Comparison of ENCODE assay signal across 13 mouse cellular contexts in the genomic region with DNA sequence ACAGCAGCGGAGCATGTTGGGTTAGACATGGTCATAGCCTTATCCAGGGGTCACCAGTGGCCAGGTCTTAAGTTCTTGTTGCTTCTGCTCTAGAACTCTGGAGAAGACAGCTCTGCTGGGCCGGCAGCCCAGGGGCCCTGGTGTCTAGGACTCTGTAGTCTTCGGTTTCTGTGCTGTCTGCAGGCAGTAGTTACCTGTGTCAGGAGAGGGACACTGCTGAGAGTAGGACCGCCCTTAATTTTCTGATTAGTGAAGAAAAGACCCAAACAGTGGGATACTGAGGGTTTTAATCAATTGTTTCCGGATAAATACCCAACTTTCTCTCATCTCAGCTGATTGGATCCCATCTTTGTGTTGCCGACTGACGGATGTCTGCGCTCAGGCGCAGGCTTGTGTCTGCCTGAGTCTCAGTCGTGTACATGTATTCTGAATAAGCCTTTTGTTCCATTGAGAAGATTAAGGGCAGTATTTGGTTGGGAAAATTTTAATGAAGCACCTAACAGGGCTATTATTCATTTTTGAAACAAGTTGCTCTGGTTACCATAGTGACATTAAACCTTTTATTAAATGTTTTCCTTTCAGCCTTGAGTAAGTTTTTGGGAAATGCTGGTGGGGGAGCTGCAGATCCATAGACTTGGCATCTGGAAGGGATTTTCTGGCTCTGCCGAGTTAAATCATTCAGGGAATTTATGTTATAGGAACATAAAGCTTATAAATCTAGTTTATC.
DNase-seq lines count a peak whose midpoint lies in the region; ATAC-seq and TF ChIP-seq lines count a peak whose summit lies in the region.
"Had no signal": no experiment of that assay in that cellular context is flagged by ENCODE, and none has a peak within 500 bp of the region (broad histone marks: within the 10 kb centered on the region; RNA-seq: fewer than 3 reads in every experiment).

No protein-coding gene starts in this region.

- H3K9me3 ChIP-seq in forebrain, embryonic 10.5 days, result no peaks in the 10 kb centered on the region
- H3K9me3 ChIP-seq in hindbrain, embryonic 14.5 days (ENCODE audit: control insufficient read depth, low read length), result no peaks in the 10 kb centered on the region
- H3K9me3 ChIP-seq in midbrain, embryonic 14.5 days (ENCODE audit: control insufficient read depth, low read length), result no peaks in the 10 kb centered on the region
- H3K9me3 ChIP-seq: embryonic facial prominence, embryonic 13.5 days; limb, embryonic 13.5 days had no signal

- H3K4me3 ChIP-seq in layer of hippocampus, adult 2 months, result peak overlapping the region; percentile 14; the same call in 1 of the 2 replicates
- peak overlapping the region; percentile 30 for H3K4me3 ChIP-seq in forebrain, embryonic 10.5 days
- no peak overlapping the region for H3K4me3 ChIP-seq in hindbrain, embryonic 14.5 days (replicated peaks; ENCODE audit: low read length)
- no peak overlapping the region for H3K4me3 ChIP-seq in midbrain, embryonic 14.5 days (replicated peaks; ENCODE audit: low read depth, low read length)
- H3K4me3 ChIP-seq: embryonic facial prominence, embryonic 13.5 days; gastrocnemius, adult 2 months; limb, embryonic 13.5 days had no signal

- H3K27ac ChIP-seq in layer of hippocampus, adult 2 months, result peak overlapping the region; percentile 97
- H3K27ac ChIP-seq in forebrain, embryonic 10.5 days, result peak overlapping the region; percentile 56
- peak overlapping the region; percentile 76 for H3K27ac ChIP-seq in hindbrain, embryonic 14.5 days
- H3K27ac ChIP-seq in midbrain, embryonic 14.5 days (replicated peaks; ENCODE audit: low read depth, low read length), result 0 out of 2 replicates have a peak overlapping the region, but pooled peaks have one; percentile 32
- H3K27ac ChIP-seq: embryonic facial prominence, embryonic 13.5 days; gastrocnemius, adult 2 months; limb, embryonic 13.5 days had no signal

- DNase-seq in layer of hippocampus, adult 2 months (ENCODE audit: low spot score in 2 of 2), result no peak
- DNase-seq in layer of hippocampus, postnatal 10 days (ENCODE audit: low spot score in 2 of 2), result no peak
- peak; percentile 32 for DNase-seq in forebrain, embryonic 10.5 days (ENCODE audit: extremely low spot score, low spot score)
- peak; percentile 72 for DNase-seq in hindbrain, embryonic 14.5 days (ENCODE audit: low spot score)
- DNase-seq in midbrain, embryonic 14.5 days, result peak; percentile 83
- DNase-seq in MN1 (ENCODE audit: low spot score), result no peak
- DNase-seq in kidney, postnatal 10 days, result no peak
- DNase-seq: B cell, adult 2 months; gastrocnemius, adult 2 months; thymus, postnatal 25 days had no signal

- WGBS in forebrain, embryonic 10.5 days, result 31% methylated on average over 11 of the region's 11 CpGs
- WGBS in hindbrain, embryonic 14.5 days, result 27% methylated on average over 11 of the region's 11 CpGs
- 22% methylated on average over 11 of the region's 11 CpGs for WGBS in midbrain, embryonic 14.5 days

- peaks cover 57% of the 10 kb centered on the region for H3K4me1 ChIP-seq in forebrain, embryonic 10.5 days
- peaks cover 54% of the 10 kb centered on the region for H3K4me1 ChIP-seq in hindbrain, embryonic 14.5 days (replicated peaks; ENCODE audit: control insufficient read depth, insufficient read depth, low read length)
- peaks cover 46% of the 10 kb centered on the region for H3K4me1 ChIP-seq in midbrain, embryonic 14.5 days (ENCODE audit: control insufficient read depth, insufficient read depth, low read length)

- H3K27me3 ChIP-seq in forebrain, embryonic 10.5 days (ENCODE audit: poor library complexity, severe bottlenecking), result peaks cover 92% of the 10 kb centered on the region
- H3K27me3 ChIP-seq in hindbrain, embryonic 14.5 days (ENCODE audit: control insufficient read depth, insufficient read depth, low read length), result no peaks in the 10 kb centered on the region
- H3K27me3 ChIP-seq in midbrain, embryonic 14.5 days (ENCODE audit: control insufficient read depth, insufficient read depth, low read length), result no peaks in the 10 kb centered on the region; the same call in 1 of the 2 replicates
- H3K27me3 ChIP-seq: embryonic facial prominence, embryonic 13.5 days had no signal

- peak overlapping the region; percentile 31; the same call in 1 of the 2 replicates for H3K4me2 ChIP-seq in hindbrain, embryonic 14.5 days (replicated peaks)
- H3K4me2 ChIP-seq in midbrain, embryonic 14.5 days (ENCODE audit: low read length), result no peak overlapping the region; the same call in 1 of the 2 replicates

- 0 out of 2 replicates have a peak, but pooled peaks have one; percentile 35 for ATAC-seq in hindbrain, embryonic 14.5 days (ENCODE audit: low FRiP score)
- peak; percentile 50; the same call in 1 of the 2 replicates for ATAC-seq in midbrain, embryonic 14.5 days (ENCODE audit: low FRiP score, low TSS enrichment)
- ATAC-seq in megakaryocyte progenitor cell, adult 5-6 weeks (replicated peaks; ENCODE audit: poor library complexity), result no peak

- peak; percentile 60 for TF ChIP-seq CTCF in layer of hippocampus, adult 2 months (conservative IDR thresholded peaks at IDR 0.05)

- H3K9ac ChIP-seq in hindbrain, embryonic 14.5 days, result no peak overlapping the region
- H3K9ac ChIP-seq in midbrain, embryonic 14.5 days (replicated peaks; ENCODE audit: low read length), result no peak overlapping the region
- H3K9ac ChIP-seq: embryonic facial prominence, embryonic 13.5 days; limb, embryonic 13.5 days had no signal

- no peaks in the 10 kb centered on the region for H3K36me3 ChIP-seq in forebrain, embryonic 10.5 days (replicated peaks)
- no peaks in the 10 kb centered on the region for H3K36me3 ChIP-seq in hindbrain, embryonic 14.5 days (replicated peaks; ENCODE audit: control insufficient read depth, insufficient read depth)
- H3K36me3 ChIP-seq in midbrain, embryonic 14.5 days (ENCODE audit: control insufficient read depth, insufficient read depth, low read length), result no peaks in the 10 kb centered on the region
- H3K36me3 ChIP-seq: embryonic facial prominence, embryonic 13.5 days; limb, embryonic 13.5 days had no signal

Comparison
In these comparisons a context has a peak if more than half of its experiments do, and no peak if none do; other contexts are left out.
1. DNase-seq: peak in forebrain, embryonic 10.5 days (single experiment), hindbrain, embryonic 14.5 days (single experiment) and midbrain, embryonic 14.5 days (single experiment); none in layer of hippocampus, adult 2 months (0 of 2), layer of hippocampus, postnatal 10 days (0 of 2), MN1 (single experiment) and kidney, postnatal 10 days (single experiment).
2. H3K27ac ChIP-seq: peak in every context shown above with its lines; median percentile 97 in layer of hippocampus, adult 2 months; 76 in hindbrain, embryonic 14.5 days; 56 in forebrain, embryonic 10.5 days; 32 in midbrain, embryonic 14.5 days.
3. H3K4me3 ChIP-seq: peak in layer of hippocampus, adult 2 months (single experiment) and forebrain, embryonic 10.5 days (single experiment); none in hindbrain, embryonic 14.5 days (single experiment) and midbrain, embryonic 14.5 days (single experiment).